Mouse (Mus musculus) ovary, adult 18-20 months (tissue): ENCODE results near the gene Rgcc.

Experiments used
- DNase-seq: peaks from one replicate; pipeline ENCODE4 v3.0.0; 2022; ENCODE audit warnings: low spot score, mixed read lengths

Gene Rgcc

DNA sequence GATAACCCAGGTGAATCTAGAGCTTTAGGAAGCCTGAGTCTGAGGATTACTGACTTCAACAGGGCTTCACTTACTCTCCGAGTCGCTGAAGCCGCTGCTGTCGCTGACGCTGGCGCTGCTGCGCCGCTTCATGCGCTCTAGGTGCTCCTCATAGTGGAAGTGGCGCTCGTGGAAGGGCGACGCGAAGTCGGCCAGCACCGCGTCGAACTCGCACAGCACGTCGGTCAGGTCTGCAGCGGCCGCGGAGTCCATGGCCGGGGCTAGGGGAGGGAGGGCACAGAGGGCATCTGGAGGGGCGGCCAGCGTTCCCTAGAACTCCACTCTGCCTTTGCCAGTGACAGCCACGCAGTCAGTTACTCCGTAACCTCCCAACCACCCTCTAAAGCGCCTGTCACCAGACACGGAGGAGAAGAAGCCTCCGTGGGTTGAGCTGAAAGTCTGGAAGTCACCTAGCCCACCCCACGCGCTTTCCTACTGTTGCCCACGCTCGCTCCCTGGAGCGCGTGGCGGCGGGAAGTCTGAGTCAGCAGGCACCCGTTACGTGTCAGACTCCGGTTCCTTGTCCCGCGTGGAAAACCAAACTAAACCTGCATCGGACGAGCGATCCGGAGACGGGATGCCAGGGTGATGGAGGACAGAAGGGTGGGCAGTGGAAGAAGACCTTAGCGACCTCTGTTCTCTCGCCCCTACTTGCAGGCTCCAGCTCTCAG is 649 bp downstream of the Rgcc start:
- DNase-seq: no peak

- DNase-seq: no peak
Measured at GRCm38 (mm10) chr14:79299796-79300195, 1.6 kb downstream of the Rgcc start.

DNA sequence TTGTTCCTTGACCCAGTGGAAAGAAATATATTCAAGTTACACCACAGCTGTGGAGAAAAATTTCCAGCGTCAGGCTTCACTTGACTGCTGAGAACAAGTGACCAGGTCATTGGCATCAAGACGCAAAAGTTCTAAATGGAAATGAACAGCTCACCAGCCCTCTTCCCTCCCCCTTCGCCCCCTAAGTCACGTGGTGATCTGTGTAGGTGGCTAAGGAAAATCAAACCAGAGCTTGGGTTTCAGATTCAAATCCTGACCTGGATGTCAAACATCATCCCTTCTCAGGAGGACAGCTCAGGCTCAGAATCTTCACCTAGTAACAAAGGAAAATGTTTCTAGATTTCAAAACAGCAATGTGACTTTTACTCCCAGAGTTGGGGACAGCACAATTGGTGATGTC is 2.2 kb downstream of the Rgcc start:
- DNase-seq: no peak

GRCm38 (mm10) chr14:79298314-79298992 is 3.0 kb downstream of the Rgcc start:
- DNase-seq: no peak

- no peak for DNase-seq
Measured at GRCm38 (mm10) chr14:79296836-79297235, 4.6 kb downstream of the Rgcc start.

DNA sequence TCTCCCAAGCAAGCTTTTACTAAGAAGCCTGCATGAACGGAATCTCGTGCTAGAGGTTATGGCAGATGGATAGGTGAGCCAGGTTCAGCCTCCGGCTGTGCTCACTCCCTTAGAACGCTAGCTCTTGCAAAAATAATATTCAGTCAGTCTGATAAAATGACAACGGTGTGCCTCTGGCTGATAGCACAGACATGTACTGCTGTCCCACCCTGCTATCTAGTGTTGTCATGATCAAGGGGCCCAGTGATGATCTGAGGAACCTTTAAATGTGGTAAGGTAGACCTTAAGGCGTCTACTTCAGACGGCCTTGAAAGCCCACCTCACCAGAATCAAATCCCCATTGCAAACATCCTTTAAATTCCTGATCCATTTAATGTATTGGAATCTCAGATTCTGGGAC is 5.2 kb downstream of the Rgcc start:
- DNase-seq: no peak

- no peak for DNase-seq
Measured at GRCm38 (mm10) chr14:79295579-79295978, 5.9 kb downstream of the Rgcc start.

DNA sequence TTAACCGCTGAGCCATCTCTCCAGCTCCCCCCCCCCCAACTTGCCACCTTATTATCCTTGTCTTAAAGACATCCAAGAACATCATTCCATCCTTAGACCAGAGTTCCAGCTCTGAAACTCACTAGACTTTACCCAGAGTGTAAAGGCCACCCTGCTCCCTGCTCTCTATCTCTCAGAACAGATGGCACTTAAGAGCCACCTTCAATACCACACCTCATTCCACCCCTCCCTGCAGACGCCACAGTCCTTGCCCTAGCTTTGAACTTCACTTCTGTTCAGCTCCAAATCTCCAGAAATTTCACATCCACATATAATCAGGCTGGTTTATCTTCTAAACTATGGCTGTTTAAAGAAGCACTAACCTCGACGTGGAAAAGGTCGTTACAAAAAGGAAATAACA is 6.5 kb downstream of the Rgcc start:
- no peak for DNase-seq

GRCm38 (mm10) chr14:79294051-79294814 is 7.2 kb downstream of the Rgcc start:
- DNase-seq: no peak

DNA sequence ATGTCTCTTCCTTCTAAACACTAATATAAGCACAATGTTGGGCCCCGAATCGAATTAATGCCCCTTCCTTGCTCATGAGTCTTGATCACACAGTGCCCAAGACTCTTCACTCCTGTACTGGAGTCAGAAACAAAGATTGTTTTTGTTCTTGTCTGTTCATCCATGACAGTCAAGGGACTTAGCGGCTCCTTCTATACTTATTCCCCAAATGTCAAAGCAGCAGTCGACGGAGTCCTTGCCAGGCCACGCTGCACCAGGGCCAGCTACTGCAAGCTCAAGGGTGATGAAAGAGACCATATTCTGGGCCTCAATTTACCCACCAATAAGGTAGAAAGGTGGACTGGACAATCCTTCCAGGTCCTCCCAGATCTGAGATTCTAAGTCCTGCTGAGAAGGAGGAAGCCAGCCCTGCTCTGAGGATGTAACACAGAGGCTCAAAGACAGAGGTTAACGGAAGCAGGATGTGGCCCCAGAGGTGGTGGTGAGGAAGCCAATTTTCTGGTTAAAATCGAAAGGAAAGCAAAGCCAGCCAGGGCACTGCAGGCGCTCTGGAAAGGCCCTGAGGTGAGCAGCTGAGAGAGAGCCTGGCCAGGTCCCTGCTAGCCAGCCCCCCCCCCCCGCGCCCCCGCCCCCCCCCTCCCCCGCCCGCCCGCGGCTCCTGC is 8.2 kb downstream of the Rgcc start:
- DNase-seq: no peak

DNA sequence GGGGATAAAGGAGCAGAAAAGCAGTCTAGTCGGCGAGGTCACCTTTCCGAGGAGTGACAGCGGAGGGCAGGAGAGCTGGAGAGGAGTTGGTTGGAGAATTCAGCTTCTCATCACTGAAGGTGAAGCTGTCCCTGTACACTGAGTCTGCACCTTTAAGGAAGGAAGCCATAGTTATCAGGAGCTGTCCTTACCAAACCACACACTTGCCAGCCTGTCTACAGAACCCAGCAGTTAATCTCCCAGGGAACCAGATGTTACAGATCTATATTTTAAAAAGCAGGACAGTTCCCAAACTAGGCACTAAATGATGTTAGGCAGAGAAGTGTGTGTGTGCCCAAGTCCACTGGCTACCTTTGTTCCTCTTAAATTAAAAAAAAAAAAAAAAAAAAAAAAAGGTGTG is 9.8 kb downstream of the Rgcc start:
- no peak for DNase-seq

- DNase-seq: no peak
Measured at GRCm38 (mm10) chr14:79290683-79291425, 10.6 kb downstream of the Rgcc start.

- no peak for DNase-seq
Measured at GRCm38 (mm10) chr14:79289909-79290308, 11.5 kb downstream of the Rgcc start.

- DNase-seq: no peak
Measured at GRCm38 (mm10) chr14:79288280-79288679, 13.2 kb downstream of the Rgcc start.

GRCm38 (mm10) chr14:79287251-79287863 is 14.1 kb downstream of the Rgcc start:
- no peak for DNase-seq

- DNase-seq: no peak
Measured at GRCm38 (mm10) chr14:79285549-79285948, 15.9 kb downstream of the Rgcc start.

- DNase-seq: no peak
Measured at GRCm38 (mm10) chr14:79284616-79285015, 16.8 kb downstream of the Rgcc start.

DNA sequence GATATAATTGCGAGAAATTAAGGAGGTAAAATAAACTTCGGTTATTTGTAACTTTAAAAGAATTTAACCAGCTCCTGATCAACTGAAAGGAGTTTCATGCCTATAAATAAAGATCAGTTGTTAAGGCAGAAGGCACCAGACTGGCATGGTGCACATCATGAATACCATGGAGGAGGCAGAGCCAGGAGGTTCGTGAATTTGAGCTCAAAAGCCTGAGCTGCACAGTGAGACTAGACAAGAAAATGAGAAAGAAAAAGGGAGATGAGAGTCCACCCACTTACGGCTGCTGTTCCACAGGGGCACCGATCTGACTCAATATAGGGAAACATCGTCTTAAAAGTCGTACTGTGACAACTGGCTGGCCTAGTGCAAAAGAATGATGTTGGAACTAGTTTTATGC is 17.5 kb downstream of the Rgcc start:
- DNase-seq: no peak

GRCm38 (mm10) chr14:79281894-79282553 is 19.4 kb downstream of the Rgcc start:
- no peak for DNase-seq

DNA sequence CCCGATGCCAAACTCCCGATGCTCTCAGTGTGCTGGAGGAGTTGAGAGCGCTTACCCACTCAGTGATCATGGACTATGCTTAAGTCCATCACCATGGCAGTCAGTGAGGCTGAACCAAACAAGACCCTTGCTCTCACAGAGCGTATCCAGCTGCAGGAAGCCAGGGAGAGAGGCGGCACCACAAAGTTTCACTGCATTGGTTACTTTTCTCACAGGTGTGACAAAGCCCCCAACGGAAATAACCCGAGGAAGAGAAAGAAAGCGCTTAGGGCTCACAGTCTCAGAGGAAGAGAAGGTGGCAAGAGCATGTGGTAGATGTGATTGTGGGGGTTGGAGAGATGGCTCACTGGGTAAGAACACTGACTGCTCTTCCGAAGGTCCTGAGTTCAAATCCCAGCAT is 21.0 kb downstream of the Rgcc start:
- DNase-seq: no peak

DNA sequence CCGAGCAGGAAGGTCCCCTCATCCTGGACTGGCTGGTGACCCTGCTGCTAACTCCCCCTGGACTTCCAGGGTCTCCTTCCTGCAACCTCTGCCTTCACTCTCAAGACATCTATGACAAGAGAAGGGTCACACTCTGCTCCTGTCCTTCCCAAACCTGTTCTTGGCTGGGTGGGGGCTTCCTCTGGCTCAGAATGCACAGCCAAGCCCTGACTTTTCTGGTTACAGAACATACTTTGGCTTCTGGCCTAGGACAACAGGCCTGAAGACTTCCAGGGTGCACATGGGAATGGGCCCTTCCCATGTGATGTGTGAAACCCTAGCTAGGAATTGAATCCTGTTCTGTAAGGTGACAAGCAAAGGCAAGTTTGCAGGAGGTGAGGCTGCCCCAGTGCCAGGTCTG is 22.0 kb downstream of the Rgcc start:
- DNase-seq: no peak
